Mouse (Mus musculus) heart, adult 2 months (tissue): ENCODE measurements around the gene Slc9a9.

ENCODE experiments used
- CTCF ChIP-seq: fragments of 200-600 bp; IDR thresholded peaks from 2 replicates; pipeline ENCODE4 v1.8.1; 2022; ENCODE audit warnings: antibody characterized with exemption, mild to moderate bottlenecking, moderate library complexity
- EP300 ChIP-seq: fragments of 200-500 bp; IDR thresholded peaks from 2 replicates; pipeline ENCODE4 v1.6.1; 2011; ENCODE audit warnings: low read depth, low read length, control low read depth; ENCODE audit not compliant: insufficient read depth
- POLR2A ChIP-seq: fragments of 200-500 bp; IDR thresholded peaks from 2 replicates; pipeline ENCODE4 v1.6.1; 2011; ENCODE audit warnings: mild to moderate bottlenecking, low read depth, low read length, control low read depth; ENCODE audit not compliant: insufficient read depth

DNA sequence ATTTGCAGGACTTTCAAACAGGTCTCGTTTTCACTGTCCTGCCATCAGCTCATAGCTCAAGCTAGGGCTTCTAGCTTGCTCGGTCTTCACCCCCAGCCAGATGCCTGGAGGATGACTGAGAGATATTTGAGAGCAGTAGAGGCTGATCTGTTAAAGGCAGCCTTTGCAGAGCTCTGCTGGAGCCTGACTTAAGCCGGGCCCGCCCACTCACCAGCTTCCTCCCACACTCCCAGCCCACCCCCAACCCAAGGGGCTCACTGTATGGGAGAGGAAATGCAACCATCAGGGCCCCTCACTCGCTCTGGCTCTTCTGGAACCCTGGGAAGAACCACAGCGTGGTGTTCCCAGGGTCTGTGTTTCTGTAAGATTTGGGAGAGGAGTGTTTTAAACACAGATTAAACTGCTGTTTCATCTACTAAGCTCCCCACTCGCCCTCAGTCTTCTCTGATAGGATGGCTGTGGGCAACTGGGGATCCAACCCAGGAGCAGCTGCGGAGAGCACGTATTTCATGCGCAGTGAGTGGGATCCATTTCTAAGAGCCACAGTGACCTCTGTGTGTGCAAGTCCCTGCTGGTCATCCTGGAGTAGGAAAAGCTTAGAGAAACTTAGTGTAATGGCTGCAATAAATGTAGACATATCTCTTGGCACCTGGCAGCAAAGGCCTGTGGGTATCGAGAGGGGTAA is 451.6 kb downstream of the Slc9a9 start:
- no peak for TF ChIP-seq EP300
- no peak for TF ChIP-seq CTCF
- TF ChIP-seq POLR2A = no peak
